Mouse (Mus musculus) MEL (cell line): ENCODE measurements around the gene Cfap77. TPM values are rescaled to one million over a fixed set of nuclear protein-coding genes. Genes with fewer than 3 reads are reported as not detected.

Experiments
- DNase-seq: peaks from one replicate; pipeline ENCODE4 v3.0.0; 2011; ENCODE audit warnings: low read depth, low spot score
- H3K27ac ChIP-seq: 2 replicates; pipeline ENCODE4 v1.5.1; 2012; ENCODE audit warnings: low read depth, mild to moderate bottlenecking, control low read depth, low read length, moderate library complexity; ENCODE audit not compliant: control insufficient read depth
- H3K27me3 ChIP-seq, 2 experiments: fragments of 150-350 bp in 1 of 2; sonication (generic) in 1 of 2; 2 replicates each; pipeline ENCODE4 v1.6.1; 2012; ENCODE audit warnings: low read length in 2 of 2, mild to moderate bottlenecking in 2 of 2, improper control_type of control experiment in 1 of 2, moderate library complexity in 1 of 2; ENCODE audit not compliant: insufficient read depth in 2 of 2, control insufficient read depth in 1 of 2
- H3K36me3 ChIP-seq, 2 experiments: 2 replicates each; pipeline ENCODE4 v1.6.1; 2012 to 2014; ENCODE audit warnings: low read length in 2 of 2, improper control_type of control experiment in 1 of 2, inconsistent platforms in 1 of 2, mild to moderate bottlenecking in 1 of 2; ENCODE audit not compliant: insufficient read depth in 2 of 2, control insufficient read depth in 1 of 2
- H3K4me1 ChIP-seq, 2 experiments: fragments of 150-350 bp in 1 of 2; sonication (generic) in 1 of 2; 2 replicates each; pipeline ENCODE4 v1.6.1; 2012; ENCODE audit warnings: low read length in 2 of 2, improper control_type of control experiment in 1 of 2, mild to moderate bottlenecking in 1 of 2; ENCODE audit not compliant: insufficient read depth in 2 of 2, control insufficient read depth in 1 of 2
- H3K4me3 ChIP-seq, 2 experiments: fragments of 150-350 bp in 1 of 2; sonication (generic) in 1 of 2; 2 replicates each; pipeline ENCODE4 v1.5.1; 2012; ENCODE audit warnings: low read depth in 2 of 2, low read length in 2 of 2, mild to moderate bottlenecking in 2 of 2, moderate library complexity in 2 of 2, control low read depth in 1 of 2, improper control_type of control experiment in 1 of 2; ENCODE audit not compliant: control insufficient read depth in 1 of 2, insufficient read depth in 1 of 2
- H3K79me2 ChIP-seq: 2 replicates; pipeline ENCODE4 v1.6.1; 2012; ENCODE audit warnings: mild to moderate bottlenecking, low read length, moderate library complexity; ENCODE audit not compliant: control insufficient read depth, poor library complexity, insufficient read depth
- H3K9ac ChIP-seq: 2 replicates; pipeline ENCODE4 v1.6.1; 2012; ENCODE audit warnings: low read depth, mild to moderate bottlenecking, control low read depth, low read length, moderate library complexity; ENCODE audit not compliant: control insufficient read depth, poor library complexity, severe bottlenecking
- H3K9me3 ChIP-seq: fragments of 150-350 bp; sonication (generic); replicated peaks from 2 replicates; pipeline ENCODE4 v1.6.1; 2012; ENCODE audit warnings: mild to moderate bottlenecking, low read length, improper control_type of control experiment, moderate library complexity; ENCODE audit not compliant: insufficient read depth
- E2F4 ChIP-seq: IDR thresholded peaks from 2 replicates; pipeline ENCODE4 v1.6.1; 2011; ENCODE audit warnings: low read depth, low read length, improper control_type of control experiment, borderline replicate concordance
- ETS1 ChIP-seq: IDR thresholded peaks from 2 replicates; pipeline ENCODE4 v1.6.1; 2012; ENCODE audit warnings: low read depth, mild to moderate bottlenecking, inconsistent platforms, low read length, improper control_type of control experiment, moderate library complexity
- HCFC1 ChIP-seq: IDR thresholded peaks from 2 replicates; pipeline ENCODE4 v1.6.1; 2012; ENCODE audit warnings: low read depth, mild to moderate bottlenecking, inconsistent platforms, low read length, improper control_type of control experiment, moderate library complexity
- KAT2A ChIP-seq: conservative IDR thresholded peaks from 2 replicates; pipeline ENCODE4 v1.6.1; 2012; ENCODE audit warnings: low read depth, low read length, improper control_type of control experiment, inconsistent platforms
- MAFK ChIP-seq: IDR thresholded peaks from 2 replicates; pipeline ENCODE4 v1.6.1; 2011; ENCODE audit warnings: low read depth, mild to moderate bottlenecking, low read length, improper control_type of control experiment, borderline replicate concordance
- MAX ChIP-seq: IDR thresholded peaks from 2 replicates; pipeline ENCODE4 v1.6.1; 2011; ENCODE audit warnings: low read length, improper control_type of control experiment
- MAZ ChIP-seq: IDR thresholded peaks from 2 replicates; pipeline ENCODE4 v1.6.1; 2012; ENCODE audit warnings: low read depth, mild to moderate bottlenecking, inconsistent platforms, low read length, improper control_type of control experiment
- NELFE ChIP-seq: IDR thresholded peaks from 2 replicates; pipeline ENCODE4 v1.6.1; 2011; ENCODE audit warnings: low read depth, low read length, improper control_type of control experiment
- POLR2AphosphoS2 ChIP-seq: IDR thresholded peaks from 2 replicates; pipeline ENCODE4 v1.6.1; 2011; ENCODE audit warnings: low read length, improper control_type of control experiment
- POLR2AphosphoS5 ChIP-seq: IDR thresholded peaks from 2 replicates; pipeline ENCODE4 v1.6.1; 2012; ENCODE audit warnings: low read depth, borderline replicate concordance, mild to moderate bottlenecking, inconsistent platforms, low read length, moderate library complexity, mixed read lengths
- RAD21 ChIP-seq: IDR thresholded peaks from 2 replicates; pipeline ENCODE4 v1.6.1; 2011; ENCODE audit warnings: mild to moderate bottlenecking, low read depth, low read length, improper control_type of control experiment
- RCOR1 ChIP-seq: IDR thresholded peaks from 2 replicates; pipeline ENCODE4 v1.6.1; 2012; ENCODE audit warnings: low read depth, mild to moderate bottlenecking, inconsistent platforms, low read length, improper control_type of control experiment
- SIN3A ChIP-seq: IDR thresholded peaks from 2 replicates; pipeline ENCODE4 v1.6.1; 2012; ENCODE audit warnings: low read length, improper control_type of control experiment, inconsistent platforms
- TAL1 ChIP-seq: IDR thresholded peaks from 2 replicates; pipeline ENCODE4 v1.6.1; 2012; ENCODE audit warnings: mild to moderate bottlenecking, inconsistent platforms, low read length, moderate library complexity, mixed read lengths
- TBP ChIP-seq: IDR thresholded peaks from 2 replicates; pipeline ENCODE4 v1.8.0; 2011; ENCODE audit warnings: low read depth, low read length, improper control_type of control experiment
- USF1 ChIP-seq: IDR thresholded peaks from 2 replicates; pipeline ENCODE4 v1.6.1; 2014; ENCODE audit warnings: low read depth, mild to moderate bottlenecking, inconsistent platforms, low read length, improper control_type of control experiment, moderate library complexity
- polyA plus RNA-seq, 2 experiments: library from polyadenylated mRNA; stranded (reverse) in 1 of 2; unstranded in 1 of 2; fragments of >175 nt in 1 of 2; fragments of >200 nt in 1 of 2; gene quantifications; 2 replicates each; pipeline versions ENCODE4 v1.2.1 to v1.2.4; 2012; ENCODE audit warnings: low replicate concordance in 2 of 2, low read depth in 1 of 2; ENCODE audit not compliant: insufficient read length in 2 of 2, insufficient read depth in 1 of 2, missing spikeins in 1 of 2
- total RNA-seq: library from RNA; depleted of rRNA; stranded (reverse); fragments of 300-350 nt; gene quantifications from 2 replicates; pipeline ENCODE4 v1.2.3, GENCODE M21; 2012

Cfap77 gene
- total and polyA plus RNA-seq, 3 experiments = 1.1 to 2.4 TPM; not detected in 1

- no peaks in the 10 kb centered on the region for H3K9me3 ChIP-seq
- no peak overlapping the region for H3K27ac ChIP-seq
- H3K36me3 ChIP-seq = peaks cover 0 to 1% of the 10 kb centered on the region in 2 experiments; a peak in 2 of 4 replicates
- H3K9ac ChIP-seq = no peak overlapping the region
- no peaks in the 10 kb centered on the region for H3K79me2 ChIP-seq
- TF ChIP-seq TAL1 (no peak), MAX (no peak), MAFK (no peak), KAT2A (no peak), RAD21 (no peak)
- H3K27me3 ChIP-seq = no peaks in the 10 kb centered on the region
- H3K4me3 ChIP-seq = no peak overlapping the region
- no peaks in the 10 kb centered on the region for H3K4me1 ChIP-seq
- no peak for DNase-seq
Measured at GRCm38 (mm10) chr2:28905561-28905960, 149.3 kb downstream of the Cfap77 start.

- no peak for DNase-seq
- no peak for TF ChIP-seq USF1
- no peak for TF ChIP-seq TAL1
- TF ChIP-seq KAT2A = no peak
- no peak for TF ChIP-seq SIN3A
- TF ChIP-seq, all 39 proteins: peak for 0
- Histone ChIP-seq H3K4me3 (no peak overlapping the region), H3K4me1 (no peaks in the 10 kb centered on the region), H3K36me3 (peaks cover 0 to 7% of the 10 kb centered on the region in 2 experiments; a peak in 2 of 4 replicates), H3K27me3 (no peaks in the 10 kb centered on the region), H3K9me3 (no peaks in the 10 kb centered on the region), H3K9ac (no peak overlapping the region), H3K27ac (no peak overlapping the region), H3K79me2 (no peaks in the 10 kb centered on the region)
Measured at GRCm38 (mm10) chr2:28904786-28905185, 150.1 kb downstream of the Cfap77 start.

- no peak for DNase-seq
- TF ChIP-seq TBP (no peak), E2F4 (no peak), MAZ (no peak), POLR2AphosphoS2 (no peak), POLR2AphosphoS5 (no peak), ETS1 (no peak), NELFE (no peak), HCFC1 (no peak), RCOR1 (no peak)
- Histone ChIP-seq H3K9me3 (no peaks in the 10 kb centered on the region), H3K36me3 (peaks cover 0 to 11% of the 10 kb centered on the region in 2 experiments; a peak in 2 of 4 replicates), H3K27ac (no peak overlapping the region), H3K4me3 (no peak overlapping the region), H3K79me2 (no peaks in the 10 kb centered on the region), H3K27me3 (no peaks in the 10 kb centered on the region), H3K9ac (no peak overlapping the region), H3K4me1 (no peaks in the 10 kb centered on the region)
Measured at GRCm38 (mm10) chr2:28903871-28904270, 151.0 kb downstream of the Cfap77 start.
